In the genomic region with DNA sequence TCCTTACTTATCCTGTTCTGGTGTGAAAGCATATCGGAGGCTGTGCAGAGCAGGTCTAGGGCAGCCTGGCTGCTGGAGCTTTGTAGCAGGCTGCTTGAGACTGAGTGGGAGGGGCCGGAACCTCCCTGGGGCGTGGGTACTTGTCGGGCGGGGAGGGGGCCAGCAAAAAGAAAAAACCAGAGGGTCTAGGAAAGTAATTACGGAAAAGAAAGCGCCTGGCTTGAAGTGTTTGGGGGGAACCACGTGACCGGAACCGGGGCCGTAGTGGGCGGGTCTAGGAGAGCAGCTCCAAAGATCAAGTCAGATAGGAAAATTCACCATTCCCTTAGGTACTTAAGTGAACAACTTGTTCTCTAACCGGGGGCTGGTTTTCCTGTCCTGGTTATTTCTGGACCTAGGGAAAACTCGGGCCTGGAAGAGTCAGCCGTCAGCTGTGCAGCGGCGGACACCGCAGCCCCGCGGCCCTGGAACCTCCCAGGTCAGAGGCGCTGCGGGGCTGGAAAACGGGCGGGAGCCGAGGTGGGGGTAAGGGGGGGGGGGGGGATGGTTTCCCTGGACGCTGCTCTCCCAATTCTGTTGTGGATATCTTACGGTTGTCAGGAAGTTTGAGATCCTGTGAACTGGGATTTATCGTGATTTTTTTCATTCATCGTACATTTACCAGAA, we compare ENCODE assay signal across 8 mouse cellular contexts. TPM values are rescaled to one million over a fixed set of nuclear protein-coding genes. Genes with fewer than 3 reads are reported as not detected.
A peak's percentile ranks its signal among the peaks of the same experiment; 100 is the strongest.
DNase-seq lines count a peak whose midpoint lies in the region; ATAC-seq and TF ChIP-seq lines count a peak whose summit lies in the region.

A gene (plus strand): TSS at position 271 of the 666 bp plus-strand sequence.

- no peaks in the 10 kb centered on the region for H3K9me3 ChIP-seq in E14TG2a.4 (ENCODE audit: low read length)
- no peaks in the 10 kb centered on the region for H3K9me3 ChIP-seq in forebrain, embryonic 13.5 days (replicated peaks)
- no peaks in the 10 kb centered on the region for H3K9me3 ChIP-seq in heart, postnatal 0 days (replicated peaks; ENCODE audit: control insufficient read depth, low read length)
- H3K9me3 ChIP-seq in liver, embryonic 14.5 days (ENCODE audit: control insufficient read depth, low read length), result no peaks in the 10 kb centered on the region
- H3K9me3 ChIP-seq in stomach, embryonic 15.5 days, result no peaks in the 10 kb centered on the region

- H3K36me3 ChIP-seq in E14TG2a.4 (ENCODE audit: insufficient read depth, low read length), result no peaks in the 10 kb centered on the region; the same call in 1 of the 2 replicates
- no peaks in the 10 kb centered on the region for H3K36me3 ChIP-seq in forebrain, embryonic 13.5 days (ENCODE audit: poor library complexity, severe bottlenecking)
- H3K36me3 ChIP-seq in heart, postnatal 0 days (replicated peaks; ENCODE audit: control insufficient read depth, insufficient read depth, low read length), result no peaks in the 10 kb centered on the region
- H3K36me3 ChIP-seq in liver, embryonic 14.5 days (replicated peaks; ENCODE audit: control insufficient read depth, insufficient read depth, low read depth), result no peaks in the 10 kb centered on the region
- H3K36me3 ChIP-seq in stomach, embryonic 15.5 days, result no peaks in the 10 kb centered on the region

- no peaks in the 10 kb centered on the region for H3K27me3 ChIP-seq in E14TG2a.4 (ENCODE audit: insufficient read depth, low read length)
- H3K27me3 ChIP-seq in forebrain, embryonic 13.5 days, result no peaks in the 10 kb centered on the region
- H3K27me3 ChIP-seq in heart, postnatal 0 days (ENCODE audit: control insufficient read depth, insufficient read depth, low read length), result no peaks in the 10 kb centered on the region
- H3K27me3 ChIP-seq in liver, embryonic 14.5 days (ENCODE audit: control insufficient read depth, insufficient read depth, low read length), result no peaks in the 10 kb centered on the region
- H3K27me3 ChIP-seq in stomach, embryonic 15.5 days (replicated peaks), result no peaks in the 10 kb centered on the region

- peak within 1 kb of the TSS; percentile 73 for H3K27ac ChIP-seq in forebrain, embryonic 13.5 days
- peak within 1 kb of the TSS; percentile 71 for H3K27ac ChIP-seq in heart, postnatal 0 days (ENCODE audit: low read depth)
- H3K27ac ChIP-seq in liver, embryonic 14.5 days, result peak within 1 kb of the TSS; percentile 2; the same call in 1 of the 2 replicates
- H3K27ac ChIP-seq in stomach, embryonic 15.5 days, result peak within 1 kb of the TSS; percentile 93

- ATAC-seq in cerebellum, adult (ENCODE audit: insufficient number of reproducible peaks, low FRiP score, low TSS enrichment), result peak; percentile 74
- peak; percentile 98 for ATAC-seq in forebrain, embryonic 13.5 days
- ATAC-seq in heart, postnatal 0 days (ENCODE audit: insufficient read depth, low read depth), result peak; percentile 91
- peak; percentile 89 for ATAC-seq in liver, embryonic 14.5 days (ENCODE audit: insufficient read depth)
- ATAC-seq in stomach, embryonic 15.5 days (ENCODE audit: insufficient read depth, low FRiP score, low read depth), result peak; percentile 95

- DNase-seq in heart, postnatal 0 days (ENCODE audit: low spot score), result peak; percentile 66
- peak; percentile 93 for DNase-seq in kidney, postnatal 36 days
- DNase-seq in liver, embryonic 14.5 days (ENCODE audit: low read depth in 3 of 3, low spot score in 3 of 3), result peak; percentile 57 to 68 (median 65)
- DNase-seq in neural tube, embryonic 10.5 days (ENCODE audit: extremely low spot score, low spot score), result peak; percentile 92

- TF ChIP-seq CTCF in E14TG2a.4 (conservative IDR thresholded peaks at IDR 0.05; ENCODE audit: low read length), result no peak
- TF ChIP-seq CTCF in heart, postnatal 0 days (IDR thresholded peaks at IDR 0.05; ENCODE audit: low read depth), result no peak
- no peak for TF ChIP-seq CTCF in liver, embryonic 14.5 days (IDR thresholded peaks at IDR 0.05; ENCODE audit: low read depth)

- peak within 1 kb of the TSS; percentile 72 for H3K9ac ChIP-seq in forebrain, embryonic 13.5 days
- H3K9ac ChIP-seq in heart, postnatal 0 days (replicated peaks; ENCODE audit: low read depth, low read length), result peak within 1 kb of the TSS; percentile 70
- peak within 1 kb of the TSS; percentile 65 for H3K9ac ChIP-seq in liver, embryonic 14.5 days (replicated peaks)
- peak within 1 kb of the TSS; percentile 63 for H3K9ac ChIP-seq in stomach, embryonic 15.5 days

- WGBS in forebrain, embryonic 13.5 days, result 0% methylated on average over 29 of the region's 29 CpGs
- WGBS in heart, postnatal 0 days, result 1% methylated on average over 29 of the region's 29 CpGs
- under 1% methylated on average over 29 of the region's 29 CpGs for WGBS in liver, embryonic 14.5 days (ENCODE audit: insufficient replicate concordance)
- 1% methylated on average over 29 of the region's 29 CpGs for WGBS in stomach, embryonic 15.5 days

- peak within 1 kb of the TSS; percentile 65 for H3K4me2 ChIP-seq in forebrain, embryonic 13.5 days
- H3K4me2 ChIP-seq in heart, postnatal 0 days (ENCODE audit: low read depth, low read length), result peak within 1 kb of the TSS; percentile 78
- H3K4me2 ChIP-seq in liver, embryonic 14.5 days (ENCODE audit: low read depth), result peak within 1 kb of the TSS; percentile 69
- H3K4me2 ChIP-seq in stomach, embryonic 15.5 days, result peak within 1 kb of the TSS; percentile 59

- peak within 1 kb of the TSS; percentile 81 for H3K4me3 ChIP-seq in E14TG2a.4 (replicated peaks; ENCODE audit: low read length)
- H3K4me3 ChIP-seq in forebrain, embryonic 13.5 days, result peak within 1 kb of the TSS; percentile 57
- H3K4me3 ChIP-seq in heart, postnatal 0 days (ENCODE audit: low read depth, low read length), result peak within 1 kb of the TSS; percentile 83
- peak within 1 kb of the TSS; percentile 65 to 86 for H3K4me3 ChIP-seq in liver, embryonic 14.5 days (ENCODE audit: insufficient read depth in 1 of 2, low read depth in 2 of 2, low read length in 2 of 2)
- peak within 1 kb of the TSS; percentile 69 for H3K4me3 ChIP-seq in stomach, embryonic 15.5 days (replicated peaks)

- H3K4me1 ChIP-seq in E14TG2a.4 (replicated peaks; ENCODE audit: low read depth, low read length), result peaks cover 41% of the 10 kb centered on the region
- H3K4me1 ChIP-seq in forebrain, embryonic 13.5 days, result peaks cover 15% of the 10 kb centered on the region
- no peaks in the 10 kb centered on the region for H3K4me1 ChIP-seq in heart, postnatal 0 days (ENCODE audit: control insufficient read depth, insufficient read depth)
- peaks cover 0 to 3% of the 10 kb centered on the region in 2 experiments; a peak in 2 of 4 replicates for H3K4me1 ChIP-seq in liver, embryonic 14.5 days (replicated peaks; ENCODE audit: control insufficient read depth in 2 of 2, insufficient read depth in 2 of 2, low read length in 1 of 2)
- H3K4me1 ChIP-seq in stomach, embryonic 15.5 days, result no peaks in the 10 kb centered on the region

- TF ChIP-seq EP300 in heart, postnatal 0 days (IDR thresholded peaks at IDR 0.05; ENCODE audit: low read depth), result 0 out of 2 replicates have a peak, but pooled peaks have one; percentile 20
- no peak for TF ChIP-seq EP300 in liver, embryonic 14.5 days (IDR thresholded peaks at IDR 0.05; ENCODE audit: low read depth)

RNA-seq across cellular contexts. Expression of the gene that starts here (rescaled TPM):
- polyA plus RNA-seq in forebrain, embryonic 13.5 days (2015; fragmentation: Nextera tagmentation; extraction: Ambion mirVana), result 36.4 and 37.8 TPM in 2 replicates
- 1.0 and 1.2 TPM in 2 replicates for total RNA-seq in heart, postnatal 0 days (2014; rRNA removed; ENCODE audit: low replicate concordance)
- 4.2 and 4.4 TPM in 2 replicates for polyA plus RNA-seq in heart, postnatal 0 days (2015; fragmentation: Nextera tagmentation; extraction: Ambion mirVana)
- 0.67 and 1.5 TPM in 2 replicates for polyA plus RNA-seq in liver, embryonic 14.5 days (2012; rRNA removed)
- polyA plus RNA-seq in liver, embryonic 14.5 days (2014; fragmentation: Nextera tagmentation; extraction: Ambion mirVana), result 2.3 and 2.6 TPM in 2 replicates
- polyA plus RNA-seq in stomach, embryonic 15.5 days (2015; fragmentation: Nextera tagmentation; extraction: Ambion mirVana), result 14.7 and 17.5 TPM in 2 replicates

Comparison
In these comparisons a context has a peak if more than half of its experiments do, and no peak if none do; other contexts are left out.
1. Peak in every context shown above with its lines: DNase-seq, ATAC-seq, H3K4me3 ChIP-seq and H3K27ac ChIP-seq.
2. H3K27ac ChIP-seq: peak in every context shown above with its lines; median percentile 93 in stomach, embryonic 15.5 days; 73 in forebrain, embryonic 13.5 days; 71 in heart, postnatal 0 days; 2 in liver, embryonic 14.5 days.